Mouse (Mus musculus) MEL (cell line): ENCODE results near the gene Gfod1. TPM values are rescaled to one million over a fixed set of nuclear protein-coding genes. Genes with fewer than 3 reads are reported as not detected.

Experiments
- DNase-seq: peaks from one replicate; pipeline ENCODE4 v3.0.0; 2011; ENCODE audit warnings: low read depth, low spot score
- H3K27ac ChIP-seq: 2 replicates; pipeline ENCODE4 v1.5.1; 2012; ENCODE audit warnings: low read depth, mild to moderate bottlenecking, control low read depth, low read length, moderate library complexity; ENCODE audit not compliant: control insufficient read depth
- H3K27me3 ChIP-seq, 2 experiments: fragments of 150-350 bp in 1 of 2; sonication (generic) in 1 of 2; 2 replicates each; pipeline ENCODE4 v1.6.1; 2012; ENCODE audit warnings: low read length in 2 of 2, mild to moderate bottlenecking in 2 of 2, improper control_type of control experiment in 1 of 2, moderate library complexity in 1 of 2; ENCODE audit not compliant: insufficient read depth in 2 of 2, control insufficient read depth in 1 of 2
- H3K36me3 ChIP-seq, 2 experiments: 2 replicates each; pipeline ENCODE4 v1.6.1; 2012 to 2014; ENCODE audit warnings: low read length in 2 of 2, improper control_type of control experiment in 1 of 2, inconsistent platforms in 1 of 2, mild to moderate bottlenecking in 1 of 2; ENCODE audit not compliant: insufficient read depth in 2 of 2, control insufficient read depth in 1 of 2
- H3K4me1 ChIP-seq, 2 experiments: fragments of 150-350 bp in 1 of 2; sonication (generic) in 1 of 2; 2 replicates each; pipeline ENCODE4 v1.6.1; 2012; ENCODE audit warnings: low read length in 2 of 2, improper control_type of control experiment in 1 of 2, mild to moderate bottlenecking in 1 of 2; ENCODE audit not compliant: insufficient read depth in 2 of 2, control insufficient read depth in 1 of 2
- H3K4me3 ChIP-seq, 2 experiments: fragments of 150-350 bp in 1 of 2; sonication (generic) in 1 of 2; 2 replicates each; pipeline ENCODE4 v1.5.1; 2012; ENCODE audit warnings: low read depth in 2 of 2, low read length in 2 of 2, mild to moderate bottlenecking in 2 of 2, moderate library complexity in 2 of 2, control low read depth in 1 of 2, improper control_type of control experiment in 1 of 2; ENCODE audit not compliant: control insufficient read depth in 1 of 2, insufficient read depth in 1 of 2
- H3K79me2 ChIP-seq: 2 replicates; pipeline ENCODE4 v1.6.1; 2012; ENCODE audit warnings: mild to moderate bottlenecking, low read length, moderate library complexity; ENCODE audit not compliant: control insufficient read depth, poor library complexity, insufficient read depth
- H3K9ac ChIP-seq: 2 replicates; pipeline ENCODE4 v1.6.1; 2012; ENCODE audit warnings: low read depth, mild to moderate bottlenecking, control low read depth, low read length, moderate library complexity; ENCODE audit not compliant: control insufficient read depth, poor library complexity, severe bottlenecking
- H3K9me3 ChIP-seq: fragments of 150-350 bp; sonication (generic); replicated peaks from 2 replicates; pipeline ENCODE4 v1.6.1; 2012; ENCODE audit warnings: mild to moderate bottlenecking, low read length, improper control_type of control experiment, moderate library complexity; ENCODE audit not compliant: insufficient read depth
- CHD2 ChIP-seq: IDR thresholded peaks from 2 replicates; pipeline ENCODE4 v1.6.1; 2011; ENCODE audit warnings: low read length, improper control_type of control experiment
- CTCF ChIP-seq, 3 experiments: IDR thresholded peaks in 2 of 3; conservative IDR thresholded peaks in 1 of 3; 2 replicates each; pipeline ENCODE4 v1.5.1; 2011 to 2012; ENCODE audit warnings: low read length in 3 of 3, low read depth in 2 of 3, mild to moderate bottlenecking in 2 of 3, improper control_type of control experiment in 1 of 3, inconsistent platforms in 1 of 3, mixed read lengths in 1 of 3, moderate library complexity in 1 of 3; ENCODE audit not compliant: control insufficient read depth in 1 of 3, insufficient read depth in 1 of 3, poor library complexity in 1 of 3, severe bottlenecking in 1 of 3
- E2F4 ChIP-seq: IDR thresholded peaks from 2 replicates; pipeline ENCODE4 v1.6.1; 2011; ENCODE audit warnings: low read depth, low read length, improper control_type of control experiment, borderline replicate concordance
- ELF1 ChIP-seq: IDR thresholded peaks from 2 replicates; pipeline ENCODE4 v1.6.1; 2014; ENCODE audit warnings: low read depth, mild to moderate bottlenecking, inconsistent platforms, low read length, improper control_type of control experiment, moderate library complexity
- EP300 ChIP-seq, 2 experiments: IDR thresholded peaks; 2 replicates each; pipeline ENCODE4 v1.6.1; 2011; ENCODE audit warnings: improper control_type of control experiment in 2 of 2, low read length in 2 of 2, low read depth in 1 of 2, mild to moderate bottlenecking in 1 of 2
- ETS1 ChIP-seq: IDR thresholded peaks from 2 replicates; pipeline ENCODE4 v1.6.1; 2012; ENCODE audit warnings: low read depth, mild to moderate bottlenecking, inconsistent platforms, low read length, improper control_type of control experiment, moderate library complexity
- JUND ChIP-seq: IDR thresholded peaks from 2 replicates; pipeline ENCODE4 v1.6.1; 2011; ENCODE audit warnings: low read depth, mild to moderate bottlenecking, improper control_type of control experiment, low read length
- MAFK ChIP-seq: IDR thresholded peaks from 2 replicates; pipeline ENCODE4 v1.6.1; 2011; ENCODE audit warnings: low read depth, mild to moderate bottlenecking, low read length, improper control_type of control experiment, borderline replicate concordance
- MAX ChIP-seq: IDR thresholded peaks from 2 replicates; pipeline ENCODE4 v1.6.1; 2011; ENCODE audit warnings: low read length, improper control_type of control experiment
- MAZ ChIP-seq: IDR thresholded peaks from 2 replicates; pipeline ENCODE4 v1.6.1; 2012; ENCODE audit warnings: low read depth, mild to moderate bottlenecking, inconsistent platforms, low read length, improper control_type of control experiment
- MEF2A ChIP-seq: IDR thresholded peaks from 2 replicates; pipeline ENCODE4 v1.6.1; 2014; ENCODE audit warnings: low read depth, mild to moderate bottlenecking, inconsistent platforms, low read length, improper control_type of control experiment; ENCODE audit not compliant: poor library complexity, insufficient replicate concordance, severe bottlenecking; ENCODE audit errors: extremely low read depth
- MXI1 ChIP-seq: IDR thresholded peaks from 2 replicates; pipeline ENCODE4 v1.6.1; 2011; ENCODE audit warnings: mild to moderate bottlenecking, low read depth, low read length, improper control_type of control experiment
- MYB ChIP-seq: IDR thresholded peaks from 2 replicates; pipeline ENCODE4 v1.6.1; 2011; ENCODE audit warnings: mild to moderate bottlenecking, low read depth, low read length, improper control_type of control experiment
- MYC ChIP-seq: IDR thresholded peaks from 2 replicates; pipeline ENCODE4 v1.6.1; 2011; ENCODE audit warnings: low read depth, mild to moderate bottlenecking, low read length, improper control_type of control experiment, moderate library complexity
- NELFE ChIP-seq: IDR thresholded peaks from 2 replicates; pipeline ENCODE4 v1.6.1; 2011; ENCODE audit warnings: low read depth, low read length, improper control_type of control experiment
- POLR2AphosphoS2 ChIP-seq: IDR thresholded peaks from 2 replicates; pipeline ENCODE4 v1.6.1; 2011; ENCODE audit warnings: low read length, improper control_type of control experiment
- POLR2AphosphoS5 ChIP-seq: IDR thresholded peaks from 2 replicates; pipeline ENCODE4 v1.6.1; 2012; ENCODE audit warnings: low read depth, borderline replicate concordance, mild to moderate bottlenecking, inconsistent platforms, low read length, moderate library complexity, mixed read lengths
- RAD21 ChIP-seq: IDR thresholded peaks from 2 replicates; pipeline ENCODE4 v1.6.1; 2011; ENCODE audit warnings: mild to moderate bottlenecking, low read depth, low read length, improper control_type of control experiment
- RCOR1 ChIP-seq: IDR thresholded peaks from 2 replicates; pipeline ENCODE4 v1.6.1; 2012; ENCODE audit warnings: low read depth, mild to moderate bottlenecking, inconsistent platforms, low read length, improper control_type of control experiment
- SIN3A ChIP-seq: IDR thresholded peaks from 2 replicates; pipeline ENCODE4 v1.6.1; 2012; ENCODE audit warnings: low read length, improper control_type of control experiment, inconsistent platforms
- SMC3 ChIP-seq: IDR thresholded peaks from 2 replicates; pipeline ENCODE4 v1.6.1; 2011; ENCODE audit warnings: low read depth, low read length, improper control_type of control experiment
- TBP ChIP-seq: IDR thresholded peaks from 2 replicates; pipeline ENCODE4 v1.8.0; 2011; ENCODE audit warnings: low read depth, low read length, improper control_type of control experiment
- TCF12 ChIP-seq: IDR thresholded peaks from 2 replicates; pipeline ENCODE4 v1.6.1; 2014; ENCODE audit warnings: low read depth, mild to moderate bottlenecking, inconsistent platforms, low read length, improper control_type of control experiment, moderate library complexity
- USF1 ChIP-seq: IDR thresholded peaks from 2 replicates; pipeline ENCODE4 v1.6.1; 2014; ENCODE audit warnings: low read depth, mild to moderate bottlenecking, inconsistent platforms, low read length, improper control_type of control experiment, moderate library complexity
- ZMIZ1 ChIP-seq: IDR thresholded peaks from 2 replicates; pipeline ENCODE4 v1.6.1; 2012; ENCODE audit warnings: low read depth, mild to moderate bottlenecking, inconsistent platforms, low read length, improper control_type of control experiment, moderate library complexity
- ZNF384 ChIP-seq: IDR thresholded peaks from 2 replicates; pipeline ENCODE4 v1.6.1; 2012; ENCODE audit warnings: low read depth, mild to moderate bottlenecking, inconsistent platforms, low read length, improper control_type of control experiment
- polyA plus RNA-seq, 2 experiments: library from polyadenylated mRNA; stranded (reverse) in 1 of 2; unstranded in 1 of 2; fragments of >175 nt in 1 of 2; fragments of >200 nt in 1 of 2; gene quantifications; 2 replicates each; pipeline versions ENCODE4 v1.2.1 to v1.2.4; 2012; ENCODE audit warnings: low replicate concordance in 2 of 2, low read depth in 1 of 2; ENCODE audit not compliant: insufficient read length in 2 of 2, insufficient read depth in 1 of 2, missing spikeins in 1 of 2
- total RNA-seq: library from RNA; depleted of rRNA; stranded (reverse); fragments of 300-350 nt; gene quantifications from 2 replicates; pipeline ENCODE4 v1.2.3, GENCODE M21; 2012

Gfod1 gene
- total and polyA plus RNA-seq, 3 experiments: 0.27 to 0.93 TPM; not detected in 1

DNA sequence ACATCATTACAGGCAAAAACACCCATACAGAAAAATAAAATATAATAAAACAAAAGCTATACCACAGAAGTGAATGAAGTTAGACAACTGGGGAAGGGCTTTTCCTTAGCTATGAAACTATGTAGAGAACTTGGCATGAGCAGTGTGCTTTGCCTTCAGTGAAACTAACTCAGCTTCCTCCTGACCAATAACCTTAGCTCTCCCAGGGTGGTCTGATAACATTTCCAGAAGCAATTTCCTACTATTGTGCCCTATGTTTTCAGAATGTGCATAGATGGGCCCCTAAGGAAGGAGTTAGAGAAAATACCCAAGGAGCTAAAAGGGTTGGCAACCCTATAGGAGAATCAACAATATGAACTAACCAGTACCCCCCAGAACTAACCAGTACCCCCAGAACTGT, 42.9 kb upstream of the Gfod1 start:
- no peaks in the 10 kb centered on the region for H3K36me3 ChIP-seq
- H3K9ac ChIP-seq: no peak overlapping the region
- H3K4me3 ChIP-seq: no peak overlapping the region
- no peaks in the 10 kb centered on the region for H3K9me3 ChIP-seq
- H3K27ac ChIP-seq: no peak overlapping the region
- no peak for DNase-seq
- H3K4me1 ChIP-seq: no peaks in the 10 kb centered on the region
- H3K79me2 ChIP-seq: no peaks in the 10 kb centered on the region
- peaks cover 4 to 5% of the 10 kb centered on the region in 2 experiments; a peak in 3 of 4 replicates for H3K27me3 ChIP-seq
- TF ChIP-seq MXI1: no peak

DNA sequence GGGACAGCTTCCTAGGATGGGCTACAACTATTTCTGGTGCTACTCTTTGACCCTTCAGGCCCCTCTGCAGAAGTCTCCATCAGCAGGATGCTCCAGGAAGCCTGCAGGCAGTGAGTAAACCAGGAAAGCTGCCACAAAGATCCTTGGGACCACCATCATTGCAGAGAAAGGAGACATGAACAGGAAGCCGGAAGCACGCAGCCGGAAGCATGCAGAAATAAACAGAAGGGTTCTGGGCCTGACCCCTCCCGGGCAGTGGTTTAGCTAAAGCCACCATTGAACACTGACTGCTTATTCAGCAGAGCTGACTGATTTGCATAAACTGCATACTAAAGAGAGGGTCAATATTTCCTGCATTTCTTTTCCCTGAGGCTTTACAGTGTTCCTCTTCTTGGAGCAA, 34.7 kb upstream of the Gfod1 start:
- no peaks in the 10 kb centered on the region for H3K79me2 ChIP-seq
- no peak overlapping the region for H3K27ac ChIP-seq
- no peak for DNase-seq
- no peak overlapping the region for H3K9ac ChIP-seq
- TF ChIP-seq ELF1 (no peak), SMC3 (no peak), MAZ (no peak), POLR2AphosphoS5 (no peak), TBP (no peak), EP300 (IDR thresholded peaks at IDR 0.05; ENCODE audit: low read depth in 1 of 2, low read length in 2 of 2) (no peak), CTCF (IDR thresholded peaks at IDR 0.05 in 2 of 3, conservative IDR thresholded peaks at IDR 0.05 in 1 of 3; ENCODE audit: control insufficient read depth in 1 of 3, insufficient read depth in 1 of 3, low read depth in 2 of 3, low read length in 3 of 3, poor library complexity in 1 of 3, severe bottlenecking in 1 of 3) (no peak)
- no peak overlapping the region for H3K4me3 ChIP-seq
- no peaks in the 10 kb centered on the region for H3K9me3 ChIP-seq
- peaks cover 0 to 5% of the 10 kb centered on the region in 2 experiments; a peak in 2 of 4 replicates for H3K27me3 ChIP-seq
- no peaks in the 10 kb centered on the region for H3K4me1 ChIP-seq
- H3K36me3 ChIP-seq: no peaks in the 10 kb centered on the region

DNA sequence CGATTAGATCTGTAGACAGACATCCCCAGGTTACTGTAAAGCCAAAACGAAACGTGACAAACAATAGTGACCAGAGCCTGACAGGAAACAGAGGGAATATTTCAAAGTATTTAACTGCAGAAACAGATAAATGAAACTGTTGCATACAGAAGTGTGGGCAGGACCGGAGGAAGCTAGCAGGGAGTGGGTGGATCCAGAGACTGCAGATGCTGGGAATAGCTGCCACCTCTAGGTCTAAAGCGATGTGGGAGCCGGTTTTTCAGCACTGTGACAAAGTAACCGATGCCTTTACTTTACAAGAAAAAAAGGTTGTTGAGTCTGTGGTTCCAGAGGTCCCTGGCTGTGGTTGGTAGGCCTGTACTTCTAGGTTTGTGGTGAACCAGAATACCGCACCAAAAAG, 34.0 kb upstream of the Gfod1 start:
- Histone ChIP-seq H3K79me2 (no peaks in the 10 kb centered on the region), H3K36me3 (no peaks in the 10 kb centered on the region)
- TF ChIP-seq MYB: no peak
- TF ChIP-seq TCF12: no peak
- no peak for TF ChIP-seq ZNF384
- no peak for TF ChIP-seq MAX
- no peak for TF ChIP-seq POLR2AphosphoS5
- no peak for TF ChIP-seq JUND
- TF ChIP-seq MYC: no peak
- no peak for TF ChIP-seq CHD2
- TF ChIP-seq MEF2A: no peak
- TF ChIP-seq SIN3A: no peak
- no peak for TF ChIP-seq USF1
- TF ChIP-seq NELFE: no peak
- no peak for TF ChIP-seq E2F4
- TF ChIP-seq MAZ: no peak
- TF ChIP-seq ETS1: no peak
- no peak for TF ChIP-seq MAFK
- TF ChIP-seq RAD21: no peak
- TF ChIP-seq ZMIZ1: no peak
- no peak for TF ChIP-seq POLR2AphosphoS2
- no peak for TF ChIP-seq RCOR1

More for the DNA sequence above, 34.0 kb upstream of the Gfod1 start:
- Histone ChIP-seq H3K27me3 (peaks cover 0 to 5% of the 10 kb centered on the region in 2 experiments; a peak in 2 of 4 replicates), H3K4me1 (no peaks in the 10 kb centered on the region), H3K4me3 (no peak overlapping the region), H3K9ac (no peak overlapping the region), H3K9me3 (no peaks in the 10 kb centered on the region), H3K27ac (no peak overlapping the region)
- DNase-seq: no peak
